Mouse (Mus musculus): Measurements from ENCODE around the gene Lama5.
A peak's percentile ranks its signal among the peaks of the same experiment; 100 is the strongest.
"Not testable (repeated sequence)": the region's sequence is repeated elsewhere in the genome, so short reads cannot be mapped to it uniquely, and the experiment has no call there.

Gene Lama5

DNA sequence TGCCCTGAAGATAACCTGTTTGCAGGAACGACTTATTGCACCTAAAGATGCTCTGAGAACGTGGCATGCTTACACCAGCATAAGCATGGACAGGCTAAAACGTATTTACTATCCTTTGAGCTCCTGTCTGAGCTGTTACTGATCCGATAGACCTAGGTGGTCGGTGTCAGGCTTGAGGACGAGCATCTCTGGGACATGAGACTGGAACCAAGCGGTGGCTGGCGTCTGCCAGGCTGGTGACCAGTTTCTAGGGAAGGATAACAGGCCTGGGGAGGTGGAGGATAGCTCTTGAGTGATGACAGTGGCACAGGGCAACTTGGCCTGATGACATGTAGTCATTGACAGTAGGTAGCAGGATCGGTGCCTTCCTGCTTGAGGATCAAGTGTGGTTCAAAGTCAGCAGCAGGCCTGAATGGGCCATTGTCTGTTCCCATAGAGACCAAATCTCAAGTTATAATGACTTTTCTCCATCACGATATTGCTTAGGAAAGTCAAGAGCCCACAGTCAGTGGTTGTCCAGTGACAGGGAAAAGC lies 33.4 kb upstream of the Lama5 start:
- DNase-seq (ENCODE audit: low read depth, low spot score); H3K36me3 ChIP-seq (ENCODE audit: control insufficient read depth, insufficient read depth, low read length, poor library complexity, severe bottlenecking); H3K27me3 ChIP-seq (ENCODE audit: control insufficient read depth, insufficient read depth, low read length, poor library complexity, severe bottlenecking): not testable (repeated sequence)

DNA sequence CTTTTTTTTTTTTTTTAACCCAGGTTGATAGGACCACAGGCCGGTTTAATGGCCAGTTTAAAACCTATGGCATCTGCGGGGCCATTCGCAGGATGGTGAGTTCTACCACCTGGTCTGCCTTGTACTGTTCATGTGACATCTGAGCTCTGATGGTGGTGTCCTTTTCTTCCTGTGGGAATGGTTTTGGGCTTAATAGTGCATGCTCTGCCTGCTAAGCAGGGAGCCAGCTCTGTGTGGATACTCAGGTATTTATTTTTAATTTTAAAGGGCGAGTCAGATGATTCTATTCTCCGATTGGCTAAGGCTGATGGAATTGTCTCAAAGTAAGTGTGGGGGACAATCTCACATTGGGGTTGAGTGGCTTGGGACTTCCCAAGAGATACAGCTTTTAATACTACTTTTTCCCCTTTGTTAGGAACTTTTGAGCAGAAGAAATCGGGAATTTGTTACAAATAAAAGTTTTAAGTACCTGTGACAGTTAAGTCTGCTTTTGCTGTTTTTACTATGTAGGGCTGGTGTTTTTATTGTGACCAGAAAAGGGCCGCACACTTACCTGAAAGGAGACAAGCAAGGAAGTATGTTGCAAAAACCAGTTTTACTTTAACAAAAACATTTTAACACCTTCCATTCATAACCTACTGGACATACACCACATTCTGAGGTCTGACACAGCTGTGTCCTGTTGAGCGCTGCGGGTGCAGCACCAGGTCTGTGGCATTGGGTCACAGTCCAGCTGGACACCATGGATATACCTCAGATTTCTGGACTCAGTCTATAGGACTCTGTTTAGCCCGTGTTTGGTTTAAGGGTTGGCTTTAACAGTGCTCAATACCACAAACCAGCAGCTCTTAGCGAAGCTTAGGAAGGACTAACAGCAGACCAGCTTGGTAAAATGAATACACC lies 32.6 kb upstream of the Lama5 start:
- no peak for DNase-seq (ENCODE audit: low read depth, low spot score)
- Histone ChIP-seq H3K36me3 (ENCODE audit: control insufficient read depth, insufficient read depth, low read length, poor library complexity, severe bottlenecking) (peaks cover 5% of the 10 kb centered on the region), H3K27me3 (ENCODE audit: control insufficient read depth, insufficient read depth, low read length, poor library complexity, severe bottlenecking) (no peaks in the 10 kb centered on the region)

DNA sequence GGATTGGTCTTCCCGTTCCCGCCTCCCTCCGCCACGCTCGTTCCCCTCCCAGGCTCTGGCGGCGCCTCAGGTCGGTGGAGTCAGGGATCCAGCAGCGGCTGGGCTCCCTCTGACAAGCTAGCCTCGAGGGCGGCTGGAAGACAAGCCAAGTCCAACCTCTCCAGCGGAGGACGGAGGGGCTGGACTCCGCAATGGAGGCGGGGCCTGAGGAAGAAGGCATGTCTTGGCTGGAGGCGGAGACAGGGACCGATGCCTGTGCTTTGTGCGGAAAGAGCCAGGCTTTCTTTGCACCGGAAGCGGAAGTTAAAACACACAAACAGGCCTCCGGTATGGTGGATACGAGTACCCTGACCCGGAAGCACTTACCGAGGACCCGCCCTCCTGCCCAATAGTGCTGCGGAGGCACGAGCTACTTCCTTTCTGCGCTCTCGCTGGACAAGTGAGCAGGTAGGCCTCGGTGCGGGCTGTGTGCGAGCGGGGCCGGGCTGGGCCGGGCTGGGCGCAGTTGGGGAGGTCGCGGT lies 31.4 kb upstream of the Lama5 start, which contains the start of gene Rps21:
Gene Rps21 (plus strand): TSS at position 377 of the 521 bp plus-strand sequence.
- H3K36me3 ChIP-seq (ENCODE audit: control insufficient read depth, insufficient read depth, low read length, poor library complexity, severe bottlenecking) = peaks cover 5% of the 10 kb centered on the region
- DNase-seq (ENCODE audit: low read depth, low spot score) = peak; percentile 100
- no peaks in the 10 kb centered on the region for H3K27me3 ChIP-seq (ENCODE audit: control insufficient read depth, insufficient read depth, low read length, poor library complexity, severe bottlenecking)

DNA sequence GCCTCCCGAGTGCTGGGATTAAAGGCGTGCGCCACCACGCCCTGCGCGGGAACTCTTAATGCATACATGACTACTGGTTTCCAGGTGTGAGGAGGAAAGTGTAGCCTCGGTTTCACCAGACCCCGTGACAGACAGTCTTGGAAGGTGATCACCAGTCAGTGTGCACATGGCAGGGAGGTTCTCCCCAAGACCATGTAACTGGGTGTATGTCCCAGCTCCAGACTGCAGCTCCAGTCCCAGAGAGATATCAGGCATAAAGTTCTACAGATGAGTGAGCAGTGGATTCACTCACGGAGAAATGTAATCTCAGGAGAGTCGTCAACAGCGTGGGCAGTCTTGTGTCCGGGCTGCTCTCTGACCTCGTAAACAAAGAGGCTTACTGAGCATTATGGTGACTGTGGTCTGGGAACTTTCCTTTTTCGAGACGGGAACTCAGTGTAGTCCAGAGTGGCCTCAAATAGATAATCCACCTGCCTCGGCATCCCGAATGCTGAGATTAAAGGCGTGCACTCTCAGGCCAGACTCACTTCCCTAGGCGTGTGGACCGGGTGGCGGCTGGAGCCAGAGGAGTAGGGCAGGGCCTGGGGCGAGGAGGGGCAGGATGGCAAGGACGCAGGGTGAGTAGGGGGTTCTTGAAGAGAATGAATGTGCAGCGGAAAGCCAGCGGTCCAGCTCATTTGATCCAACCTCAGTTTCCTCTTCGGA lies 30.8 kb upstream of the Lama5 start:
- peaks cover 5% of the 10 kb centered on the region for H3K36me3 ChIP-seq (ENCODE audit: control insufficient read depth, insufficient read depth, low read length, poor library complexity, severe bottlenecking)
- DNase-seq (ENCODE audit: low read depth, low spot score) = no peak

DNA sequence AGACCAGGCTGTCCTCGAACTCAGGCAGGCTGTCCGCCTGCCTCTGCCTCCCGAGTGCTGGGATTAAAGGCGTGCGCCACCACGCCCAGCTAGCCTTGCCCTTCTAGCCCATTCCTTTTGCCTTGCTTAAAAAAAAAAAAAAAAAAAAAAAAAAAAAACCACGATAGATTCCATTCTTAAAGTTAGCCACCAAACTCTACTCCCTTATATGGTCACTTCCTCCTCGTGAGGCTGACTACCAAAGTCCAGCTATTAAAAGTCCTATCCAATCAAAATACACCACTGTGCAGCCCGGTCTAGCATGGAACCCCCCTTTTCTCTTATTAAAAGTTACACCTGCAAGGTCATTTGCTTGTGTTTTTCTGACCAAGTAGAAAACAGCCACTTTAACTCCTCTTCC lies 30.0 kb upstream of the Lama5 start:
- Histone ChIP-seq H3K27me3 (ENCODE audit: control insufficient read depth, insufficient read depth, low read length, poor library complexity, severe bottlenecking) (no peaks in the 10 kb centered on the region), H3K36me3 (ENCODE audit: control insufficient read depth, insufficient read depth, low read length, poor library complexity, severe bottlenecking) (peaks cover 2% of the 10 kb centered on the region)
- DNase-seq (ENCODE audit: low read depth, low spot score) = no peak

More for the DNA sequence above, 30.8 kb upstream of the Lama5 start:
- H3K27me3 ChIP-seq (ENCODE audit: control insufficient read depth, insufficient read depth, low read length, poor library complexity, severe bottlenecking) = no peaks in the 10 kb centered on the region

DNA sequence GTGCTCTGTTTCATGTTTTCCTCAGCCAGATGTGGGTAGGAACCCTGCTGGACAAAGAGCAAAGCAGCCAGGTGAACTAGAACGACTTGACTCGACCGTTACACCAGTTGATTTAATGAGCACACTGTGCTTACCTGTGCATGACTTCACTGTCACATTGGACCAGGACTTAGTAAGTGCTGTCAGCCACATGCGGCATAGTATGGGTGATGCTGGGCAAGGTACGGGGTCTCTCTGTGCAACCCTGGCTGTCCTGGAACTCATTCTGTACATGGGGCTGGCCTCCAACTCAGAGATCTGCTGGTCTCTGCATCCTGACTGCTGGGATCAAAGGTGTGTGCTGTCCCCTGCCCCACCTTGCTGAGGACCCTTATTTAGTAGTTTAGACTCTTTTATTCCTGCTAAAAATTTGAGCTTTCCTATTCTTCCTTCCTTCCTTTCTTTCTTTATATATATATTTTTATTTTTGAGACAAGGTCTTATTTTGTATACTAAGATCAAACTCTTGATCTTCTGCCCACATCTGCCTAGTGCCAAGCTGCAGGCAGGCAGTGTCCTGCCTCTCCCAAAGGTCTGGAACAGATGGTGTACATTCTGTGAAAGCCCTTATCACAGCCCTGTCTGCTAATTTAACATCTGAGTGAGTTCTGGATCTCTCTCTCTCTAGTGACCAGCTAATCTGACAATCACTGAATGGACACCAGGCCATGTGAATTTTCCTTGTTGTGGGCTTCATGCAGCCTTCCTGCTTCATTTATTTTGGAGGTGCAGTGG lies 29.0 kb upstream of the Lama5 start:
- peaks cover 2% of the 10 kb centered on the region for H3K36me3 ChIP-seq (ENCODE audit: control insufficient read depth, insufficient read depth, low read length, poor library complexity, severe bottlenecking)
- no peak for DNase-seq (ENCODE audit: low read depth, low spot score)
- H3K27me3 ChIP-seq (ENCODE audit: control insufficient read depth, insufficient read depth, low read length, poor library complexity, severe bottlenecking) = no peaks in the 10 kb centered on the region

DNA sequence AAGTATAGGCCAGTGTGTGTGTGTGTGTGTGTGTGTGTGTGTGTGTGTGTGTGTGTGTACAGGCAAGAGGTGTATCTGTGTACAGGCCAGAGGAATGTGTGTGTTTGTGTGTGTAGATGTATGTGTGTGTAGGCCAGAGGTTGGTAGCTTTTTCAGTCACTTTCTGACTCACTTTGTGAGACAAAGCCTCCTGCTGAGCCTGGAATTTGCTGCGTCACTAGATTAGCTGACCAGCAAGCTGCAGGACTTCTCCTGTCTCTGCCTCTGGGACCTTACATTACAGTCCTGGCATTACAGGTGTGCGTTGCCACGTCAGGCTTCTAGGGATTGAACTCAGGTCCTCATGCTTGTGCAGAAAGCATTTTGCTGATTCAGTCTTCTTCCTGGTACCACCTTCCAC lies 26.2 kb upstream of the Lama5 start:
- H3K36me3 ChIP-seq (ENCODE audit: control insufficient read depth, insufficient read depth, low read length, poor library complexity, severe bottlenecking) = no peaks in the 10 kb centered on the region
- no peak for DNase-seq (ENCODE audit: low read depth, low spot score)
- no peaks in the 10 kb centered on the region for H3K27me3 ChIP-seq (ENCODE audit: control insufficient read depth, insufficient read depth, low read length, poor library complexity, severe bottlenecking)

DNA sequence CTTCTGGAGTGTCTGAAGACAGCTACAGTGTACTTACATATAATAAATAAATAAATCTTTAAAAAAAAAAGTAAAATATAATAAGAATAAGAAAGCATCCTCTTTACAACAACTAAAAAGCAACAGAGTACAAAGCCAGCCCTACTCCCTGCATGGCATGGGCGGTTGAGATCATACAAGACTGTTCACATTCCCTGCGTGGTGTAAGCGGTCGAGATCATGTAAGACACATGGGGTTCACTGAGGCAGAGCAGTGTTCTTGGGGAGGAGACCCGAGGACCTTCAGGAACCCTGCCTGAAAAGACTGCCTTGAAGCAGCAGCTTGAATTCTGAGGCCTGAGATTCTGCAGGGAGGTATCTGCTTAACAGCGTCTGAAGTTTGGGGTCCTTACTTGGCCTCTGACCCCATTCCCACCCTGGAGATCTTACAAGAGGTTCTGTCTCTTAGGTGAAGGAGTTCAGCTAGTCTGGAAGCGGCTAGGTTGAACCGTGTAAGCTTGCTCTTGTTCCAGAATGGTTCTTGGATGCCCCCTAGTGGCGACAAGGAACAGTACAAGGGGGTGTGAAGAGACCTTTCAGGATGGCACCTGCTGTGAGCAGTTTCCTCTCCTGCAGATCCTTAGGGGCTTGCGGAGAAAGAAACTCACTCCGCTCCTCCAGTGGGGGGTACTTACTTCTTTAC lies 25.4 kb upstream of the Lama5 start:
- DNase-seq (ENCODE audit: low read depth, low spot score) = peak; percentile 91
- H3K27me3 ChIP-seq (ENCODE audit: control insufficient read depth, insufficient read depth, low read length, poor library complexity, severe bottlenecking) = no peaks in the 10 kb centered on the region

DNA sequence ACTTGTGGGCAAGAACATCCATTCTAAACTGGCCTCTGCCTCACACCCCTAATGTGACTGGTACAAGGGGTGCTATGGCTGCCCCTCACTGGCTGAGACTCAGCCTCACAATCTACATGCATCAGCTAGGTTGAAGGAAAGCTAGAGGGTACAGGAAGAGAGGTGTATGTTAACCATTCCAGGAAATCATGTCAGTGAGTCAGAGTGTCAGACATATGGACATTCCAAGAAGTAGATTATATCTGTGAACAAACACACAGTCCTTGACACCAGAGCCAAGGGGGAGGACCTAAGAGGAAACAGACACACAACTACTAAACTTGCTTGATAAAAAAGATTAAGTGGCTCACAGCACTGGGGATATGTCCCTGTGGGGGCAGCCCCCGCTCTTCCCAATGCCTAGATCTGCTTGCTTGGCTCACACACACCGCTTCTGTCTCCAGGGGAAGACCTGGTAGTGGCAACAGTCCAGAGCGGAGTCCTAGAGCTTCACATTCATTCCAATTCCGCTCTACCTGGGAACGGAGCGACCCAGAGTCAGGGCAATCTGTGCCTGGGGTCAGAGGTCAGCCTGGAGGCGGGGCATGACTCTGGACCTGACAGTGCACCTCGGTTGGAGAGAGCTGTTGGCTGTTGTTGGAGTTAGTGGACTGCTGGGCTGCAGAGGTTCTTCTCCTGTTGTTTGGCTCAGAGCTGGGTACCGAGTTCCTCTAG lies 23.4 kb upstream of the Lama5 start:
- Histone ChIP-seq H3K27me3 (ENCODE audit: control insufficient read depth, insufficient read depth, low read length, poor library complexity, severe bottlenecking) (no peaks in the 10 kb centered on the region), H3K36me3 (ENCODE audit: control insufficient read depth, insufficient read depth, low read length, poor library complexity, severe bottlenecking) (no peaks in the 10 kb centered on the region)
- no peak for DNase-seq (ENCODE audit: low read depth, low spot score)

More for the DNA sequence above, 25.4 kb upstream of the Lama5 start:
- no peaks in the 10 kb centered on the region for H3K36me3 ChIP-seq (ENCODE audit: control insufficient read depth, insufficient read depth, low read length, poor library complexity, severe bottlenecking)

DNA sequence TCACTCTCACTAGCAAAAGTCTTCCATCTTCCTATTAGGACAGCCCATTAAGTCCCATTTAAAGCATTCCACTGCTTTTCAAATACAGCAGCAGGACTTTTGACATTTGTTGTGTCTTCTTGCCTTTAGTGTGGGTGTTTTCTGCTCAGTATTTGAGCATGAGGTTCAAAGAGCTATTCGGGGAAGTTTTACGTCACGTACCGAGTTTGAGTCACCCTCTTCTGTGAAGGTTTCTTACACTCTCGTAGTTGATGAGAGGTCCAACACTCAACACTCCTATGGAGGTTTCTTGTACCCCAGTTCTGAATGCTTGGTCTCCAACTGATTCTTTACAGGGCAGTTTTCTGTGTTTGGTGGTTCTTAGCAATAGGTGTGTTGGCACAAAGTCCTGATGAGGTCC lies 22.3 kb upstream of the Lama5 start:
- Histone ChIP-seq H3K27me3 (ENCODE audit: control insufficient read depth, insufficient read depth, low read length, poor library complexity, severe bottlenecking) (no peaks in the 10 kb centered on the region), H3K36me3 (ENCODE audit: control insufficient read depth, insufficient read depth, low read length, poor library complexity, severe bottlenecking) (no peaks in the 10 kb centered on the region)
- no peak for DNase-seq (ENCODE audit: low read depth, low spot score)

DNA sequence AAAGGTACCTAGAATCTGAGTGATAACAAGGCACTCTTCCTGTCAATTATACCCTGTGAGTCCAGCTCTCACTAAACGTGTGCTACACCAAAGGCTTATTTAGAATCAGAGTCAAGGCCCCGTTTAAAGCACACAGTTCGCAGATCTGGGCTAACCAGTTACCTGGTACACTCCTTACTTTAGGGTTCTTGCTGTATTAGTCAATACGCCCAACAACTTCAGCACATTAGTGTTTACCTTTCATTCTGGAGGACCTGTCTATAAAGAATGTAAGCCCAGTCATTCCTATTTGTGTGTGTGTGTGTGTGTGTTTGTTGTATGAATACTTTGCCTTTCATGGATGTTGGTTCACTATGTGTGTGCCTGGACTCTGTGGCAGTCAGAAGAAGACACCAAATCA lies 17.4 kb upstream of the Lama5 start:
- no peak for DNase-seq (ENCODE audit: low read depth, low spot score)
- H3K36me3 ChIP-seq (ENCODE audit: control insufficient read depth, insufficient read depth, low read length, poor library complexity, severe bottlenecking) = no peaks in the 10 kb centered on the region
- H3K27me3 ChIP-seq (ENCODE audit: control insufficient read depth, insufficient read depth, low read length, poor library complexity, severe bottlenecking) = no peaks in the 10 kb centered on the region

DNA sequence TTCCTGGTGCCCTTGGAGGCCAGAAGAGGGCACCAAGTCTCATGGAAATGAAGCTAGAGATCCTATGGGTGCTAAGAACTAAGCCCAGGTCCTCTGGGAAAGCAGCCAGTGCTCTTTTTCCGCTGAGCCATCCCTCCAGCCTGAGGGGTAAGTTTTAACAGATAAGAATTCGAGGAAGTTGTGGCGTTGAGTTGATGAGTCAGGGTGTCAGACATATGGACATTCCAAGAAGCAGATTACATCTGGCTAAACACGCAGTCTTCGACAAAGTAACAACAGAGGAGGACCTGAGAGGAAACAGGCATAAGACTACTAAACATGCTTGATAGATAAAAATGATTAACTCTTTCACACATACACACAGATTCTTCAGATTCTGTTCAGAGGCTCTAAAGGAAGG lies 12.9 kb upstream of the Lama5 start:
- no peak for DNase-seq (ENCODE audit: low read depth, low spot score)
- H3K36me3 ChIP-seq (ENCODE audit: control insufficient read depth, insufficient read depth, low read length, poor library complexity, severe bottlenecking) = no peaks in the 10 kb centered on the region
- H3K27me3 ChIP-seq (ENCODE audit: control insufficient read depth, insufficient read depth, low read length, poor library complexity, severe bottlenecking) = no peaks in the 10 kb centered on the region

DNA sequence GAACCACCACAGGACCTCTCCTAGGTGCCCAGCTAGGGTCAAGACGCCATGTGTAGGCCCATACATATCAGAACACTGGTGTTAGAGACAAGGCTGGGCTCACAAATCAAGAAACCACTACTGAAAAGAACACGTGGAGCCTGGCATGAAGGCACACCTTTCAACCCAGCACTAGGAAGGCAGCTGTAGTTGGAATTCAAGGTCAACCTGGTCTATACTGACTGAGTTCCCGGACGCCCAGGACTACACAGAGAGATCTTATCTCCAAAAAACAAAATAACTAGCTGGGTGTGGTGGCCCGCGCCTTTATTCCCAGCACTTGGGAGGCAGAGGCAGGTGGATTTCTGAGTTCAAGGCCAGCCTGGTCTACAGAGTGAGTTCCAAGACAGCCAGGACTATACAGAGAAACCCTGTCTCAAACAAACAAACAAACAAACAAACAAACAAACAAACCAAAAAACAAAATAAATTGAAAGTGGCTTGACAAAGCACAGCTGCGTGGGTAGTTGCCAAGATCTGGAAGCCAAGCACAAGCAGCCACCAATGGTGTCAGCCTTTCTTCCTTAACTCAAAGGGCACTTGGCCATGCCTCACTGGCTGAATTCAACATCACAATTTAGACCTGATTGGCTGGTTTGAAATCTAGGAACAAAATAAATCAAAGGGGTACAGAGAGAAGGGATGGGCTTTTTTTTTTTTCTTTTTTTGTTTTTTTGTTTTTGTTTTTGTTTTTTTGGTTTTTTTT lies 12.1 kb upstream of the Lama5 start:
- no peaks in the 10 kb centered on the region for H3K27me3 ChIP-seq (ENCODE audit: control insufficient read depth, insufficient read depth, low read length, poor library complexity, severe bottlenecking)
- H3K36me3 ChIP-seq (ENCODE audit: control insufficient read depth, insufficient read depth, low read length, poor library complexity, severe bottlenecking) = no peaks in the 10 kb centered on the region
- DNase-seq (ENCODE audit: low read depth, low spot score) = no peak

Data from splenic B cell, adult 2 months (primary cell).